Mouse (Mus musculus): ENCODE data around the gene Tomm40. TPM values are rescaled to one million over a fixed set of nuclear protein-coding genes. Genes with fewer than 3 reads are reported as not detected.

Gene Tomm40
- total RNA-seq, 2 experiments from 2014 or later, result 52.9 to 55.7 TPM

- intact Hi-C loops (cut with DNase I; ENCODE audit: low total_unique reads), result no loop called here
- DNase-seq, result no peak
These were observed 32.4 kb upstream of the Tomm40 start for GRCm38 (mm10) chr7:19747420-19748218.

GRCm38 (mm10) chr7:19746426-19747201 is 31.4 kb upstream of the Tomm40 start:
- intact Hi-C loops (cut with DNase I; ENCODE audit: low total_unique reads), result no loop called here
- no peak for DNase-seq

- intact Hi-C loops (cut with DNase I; ENCODE audit: low total_unique reads), result no loop called here
These were observed 30.7 kb upstream of the Tomm40 start for GRCm38 (mm10) chr7:19745971-19746370.

GRCm38 (mm10) chr7:19744590-19745385 is 29.6 kb upstream of the Tomm40 start:
- intact Hi-C loops (cut with DNase I; ENCODE audit: low total_unique reads), result no loop called here
- no peak for DNase-seq

More at GRCm38 (mm10) chr7:19745971-19746370, 30.7 kb upstream of the Tomm40 start:
- DNase-seq, result no peak

- intact Hi-C loops (cut with DNase I; ENCODE audit: low total_unique reads), result no loop called here
- no peak for DNase-seq
These were observed 28.6 kb upstream of the Tomm40 start for GRCm38 (mm10) chr7:19743791-19744190.

- intact Hi-C loops (cut with DNase I; ENCODE audit: low total_unique reads), result no loop called here
- DNase-seq, result no peak
These were observed 27.2 kb upstream of the Tomm40 start for GRCm38 (mm10) chr7:19742468-19742867.

GRCm38 (mm10) chr7:19741329-19742031 is 26.2 kb upstream of the Tomm40 start:
- intact Hi-C loops (cut with DNase I; ENCODE audit: low total_unique reads), result no loop called here
- DNase-seq, result no peak

GRCm38 (mm10) chr7:19740269-19740668 is 25.0 kb upstream of the Tomm40 start:
- no peak for DNase-seq
- intact Hi-C loops (cut with DNase I; ENCODE audit: low total_unique reads), result no loop called here

- intact Hi-C loops (cut with DNase I; ENCODE audit: low total_unique reads), result no loop called here
- DNase-seq, result no peak
These were observed 23.5 kb upstream of the Tomm40 start for GRCm38 (mm10) chr7:19738771-19739170.

- intact Hi-C loops (cut with DNase I; ENCODE audit: low total_unique reads), result no loop called here
These were observed 21.3 kb upstream of the Tomm40 start for GRCm38 (mm10) chr7:19736389-19737057.

GRCm38 (mm10) chr7:19734178-19734666 is 19.0 kb upstream of the Tomm40 start:
- no peak for DNase-seq
- intact Hi-C loops (cut with DNase I; ENCODE audit: low total_unique reads), result no loop called here

More at GRCm38 (mm10) chr7:19736389-19737057, 21.3 kb upstream of the Tomm40 start:
- no peak for DNase-seq

GRCm38 (mm10) chr7:19726541-19726940 is 11.3 kb upstream of the Tomm40 start:
- intact Hi-C loops (cut with DNase I; ENCODE audit: low total_unique reads), result no loop called here
- no peak for DNase-seq

GRCm38 (mm10) chr7:19724167-19724566 is 8.9 kb upstream of the Tomm40 start:
- DNase-seq, result no peak
- intact Hi-C loops (cut with DNase I; ENCODE audit: low total_unique reads), result no loop called here

- DNase-seq, result no peak
- intact Hi-C loops (cut with DNase I; ENCODE audit: low total_unique reads), result no loop called here
These were observed 7.5 kb upstream of the Tomm40 start for GRCm38 (mm10) chr7:19722754-19723195.

- DNase-seq, result no peak
- intact Hi-C loops (cut with DNase I; ENCODE audit: low total_unique reads), result no loop called here
These were observed 4.0 kb upstream of the Tomm40 start for GRCm38 (mm10) chr7:19719200-19719599.

GRCm38 (mm10) chr7:19718297-19718952 is 3.2 kb upstream of the Tomm40 start:
- intact Hi-C loops (cut with DNase I; ENCODE audit: low total_unique reads), result no loop called here
- no peak for DNase-seq

GRCm38 (mm10) chr7:19717346-19717745 is 2.1 kb upstream of the Tomm40 start:
- no peak for DNase-seq
- intact Hi-C loops (cut with DNase I; ENCODE audit: low total_unique reads), result no loop called here

- intact Hi-C loops (cut with DNase I; ENCODE audit: low total_unique reads), result no loop called here
These were observed 1.6 kb upstream of the Tomm40 start for GRCm38 (mm10) chr7:19716822-19717221.

More at GRCm38 (mm10) chr7:19716822-19717221, 1.6 kb upstream of the Tomm40 start:
- DNase-seq, result no peak

All from gastrocnemius, postnatal 14 days (tissue).